ENCODE assay signal across 7 mouse cellular contexts in genomic region chr11:119228091-119228781, GRCm38 (mm10). TPM values are rescaled to one million over a fixed set of nuclear protein-coding genes. Genes with fewer than 3 reads are reported as not detected.
DNase-seq lines count a peak whose midpoint lies in the region; ATAC-seq and TF ChIP-seq lines count a peak whose summit lies in the region.

Gene Tbc1d16 (minus strand): TSS chr11:119228499.
Gene Ccdc40 (plus strand): TSS chr11:119228572.

- DNase-seq in Patski (ENCODE audit: low read depth, low spot score) = no peak
- DNase-seq in c-Kit-positive CD71-positive TER-119-positive erythroid progenitor cells, embryonic 14.5 days (ENCODE audit: low spot score) = peak; percentile 48
- DNase-seq in layer of hippocampus, postnatal 36 days = peak; percentile 58 to 60
- peak; percentile 72 for DNase-seq in right cerebral cortex, postnatal 25 days

- H3K4me2 ChIP-seq in forebrain, embryonic 16.5 days (ENCODE audit: low read length) = peak within 1 kb of the TSS; percentile 100
- peak within 1 kb of the TSS; percentile 93 for H3K4me2 ChIP-seq in hindbrain, embryonic 12.5 days (replicated peaks)

- no peaks in the 10 kb centered on the region for H3K36me3 ChIP-seq in forebrain, embryonic 16.5 days (ENCODE audit: control insufficient read depth, insufficient read depth)
- peaks cover 11% of the 10 kb centered on the region; the same call in 1 of the 2 replicates for H3K36me3 ChIP-seq in hindbrain, embryonic 12.5 days

- CTCF ChIA-PET in Patski (lab: Charles Lee) = no interaction called here

- H3K4me3 ChIP-seq in forebrain, embryonic 16.5 days (replicated peaks; ENCODE audit: low read length) = peak within 1 kb of the TSS; percentile 74
- H3K4me3 ChIP-seq in hindbrain, embryonic 12.5 days = peak within 1 kb of the TSS; percentile 78

- H3K9ac ChIP-seq in forebrain, embryonic 16.5 days (replicated peaks; ENCODE audit: low read depth, low read length) = peak within 1 kb of the TSS; percentile 92
- H3K9ac ChIP-seq in hindbrain, embryonic 12.5 days = peak within 1 kb of the TSS; percentile 91

- peak within 1 kb of the TSS; percentile 78 for H3K27ac ChIP-seq in forebrain, embryonic 16.5 days (ENCODE audit: low read length)
- H3K27ac ChIP-seq in hindbrain, embryonic 12.5 days = peak within 1 kb of the TSS; percentile 88

- H3K4me1 ChIP-seq in forebrain, embryonic 16.5 days (replicated peaks; ENCODE audit: control insufficient read depth, insufficient read depth, low read length) = peaks cover 53% of the 10 kb centered on the region
- peaks cover 54% of the 10 kb centered on the region for H3K4me1 ChIP-seq in hindbrain, embryonic 12.5 days

- no peak for TF ChIP-seq CTCF in Patski (IDR thresholded peaks at IDR 0.05)

- H3K27me3 ChIP-seq in Patski = peaks cover 8% of the 10 kb centered on the region
- H3K27me3 ChIP-seq in forebrain, embryonic 16.5 days (replicated peaks; ENCODE audit: control insufficient read depth, insufficient read depth, low read length) = no peaks in the 10 kb centered on the region
- no peaks in the 10 kb centered on the region for H3K27me3 ChIP-seq in hindbrain, embryonic 12.5 days

- POLR2A ChIA-PET in Patski (lab: Charles Lee) = interaction anchor here (1.6 kb wide), 1 partner anchor 22 kb away, joined by 4 read pairs; no protein-coding TSS in a partner anchor

- peak; percentile 83 for ATAC-seq in Patski
- peak; percentile 93 for ATAC-seq in forebrain, embryonic 16.5 days
- ATAC-seq in hindbrain, embryonic 12.5 days (ENCODE audit: low FRiP score) = peak; percentile 92
- peak; percentile 89 for ATAC-seq in megakaryocyte, adult 5-6 weeks (ENCODE audit: poor library complexity, severe bottlenecking)

- in situ Hi-C loops in Patski (cut with MboI; ENCODE audit: low pct_unique_long_range_greater_than_20kb) = no loop called here

- under 1% methylated on average over 64 of the region's 66 CpGs for WGBS in forebrain, embryonic 16.5 days
- under 1% methylated on average over 65 of the region's 66 CpGs for WGBS in hindbrain, embryonic 12.5 days

- no peaks in the 10 kb centered on the region for H3K9me3 ChIP-seq in forebrain, embryonic 16.5 days (ENCODE audit: control insufficient read depth, low read length)
- no peaks in the 10 kb centered on the region for H3K9me3 ChIP-seq in hindbrain, embryonic 12.5 days (replicated peaks)

RNA-seq across cellular contexts. Expression of gene Tbc1d16, which starts in this region (rescaled TPM):
- polyA plus RNA-seq in Patski (2021) = 17.4 TPM
- polyA plus RNA-seq in forebrain, embryonic 16.5 days (2015; fragmentation: Nextera tagmentation; extraction: Ambion mirVana) = 52.3 and 54.6 TPM in 2 replicates
- polyA plus RNA-seq in hindbrain, embryonic 12.5 days (2016; fragmentation: Nextera tagmentation; extraction: Ambion mirVana) = 34.7 and 36.7 TPM in 2 replicates
- 10 to 100 TPM; 47.9 to 50.9 TPM for total RNA-seq in layer of hippocampus, postnatal 36 days (2021)
- 0.64 and 0.71 TPM in 2 replicates for total RNA-seq in megakaryocyte, adult 5-6 weeks (2015)
- total RNA-seq in megakaryocyte, adult 5-6 weeks (2017) = 0.53 and 0.59 TPM in 2 replicates

RNA-seq across cellular contexts. Expression of gene Ccdc40, which starts in this region (rescaled TPM):
- polyA plus RNA-seq in Patski (2021) = 0.13 TPM
- polyA plus RNA-seq in forebrain, embryonic 16.5 days (2015; fragmentation: Nextera tagmentation; extraction: Ambion mirVana) = 11.5 and 14.1 TPM in 2 replicates
- polyA plus RNA-seq in hindbrain, embryonic 12.5 days (2016; fragmentation: Nextera tagmentation; extraction: Ambion mirVana) = 19.1 and 20.5 TPM in 2 replicates
- total RNA-seq in layer of hippocampus, postnatal 36 days (2021) = 1 to 10 TPM; 1.6 to 2.3 TPM
- 0.21 and 0.31 TPM in 2 replicates for total RNA-seq in megakaryocyte, adult 5-6 weeks (2015)
- 0.65 and 1.1 TPM in 2 replicates for total RNA-seq in megakaryocyte, adult 5-6 weeks (2017)

Comparison
In these comparisons a context has a peak if more than half of its experiments do, and no peak if none do; other contexts are left out.
1. RNA of gene Tbc1d16 (total RNA-seq): 47.9 to 50.9 TPM in layer of hippocampus, postnatal 36 days; 0.53 to 0.71 TPM in megakaryocyte, adult 5-6 weeks; every median in the first group is over 10 times any median in the second.
2. RNA of gene Ccdc40 (polyA plus RNA-seq): 19.1 to 20.5 TPM in hindbrain, embryonic 12.5 days and 11.5 to 14.1 TPM in forebrain, embryonic 16.5 days; 0.13 TPM in Patski (single experiment); every median in the first group is over 10 times any median in the second.
3. Peak in every context shown above with its lines, with median percentiles within 50 percentile points of each other: ATAC-seq.